Mouse (Mus musculus): ENCODE measurements around the gene Pnisr. TPM values are rescaled to one million over a fixed set of nuclear protein-coding genes. Genes with fewer than 3 reads are reported as not detected.

Pnisr gene
- polyA plus RNA-seq, 1 experiment: 9.8 TPM

DNA sequence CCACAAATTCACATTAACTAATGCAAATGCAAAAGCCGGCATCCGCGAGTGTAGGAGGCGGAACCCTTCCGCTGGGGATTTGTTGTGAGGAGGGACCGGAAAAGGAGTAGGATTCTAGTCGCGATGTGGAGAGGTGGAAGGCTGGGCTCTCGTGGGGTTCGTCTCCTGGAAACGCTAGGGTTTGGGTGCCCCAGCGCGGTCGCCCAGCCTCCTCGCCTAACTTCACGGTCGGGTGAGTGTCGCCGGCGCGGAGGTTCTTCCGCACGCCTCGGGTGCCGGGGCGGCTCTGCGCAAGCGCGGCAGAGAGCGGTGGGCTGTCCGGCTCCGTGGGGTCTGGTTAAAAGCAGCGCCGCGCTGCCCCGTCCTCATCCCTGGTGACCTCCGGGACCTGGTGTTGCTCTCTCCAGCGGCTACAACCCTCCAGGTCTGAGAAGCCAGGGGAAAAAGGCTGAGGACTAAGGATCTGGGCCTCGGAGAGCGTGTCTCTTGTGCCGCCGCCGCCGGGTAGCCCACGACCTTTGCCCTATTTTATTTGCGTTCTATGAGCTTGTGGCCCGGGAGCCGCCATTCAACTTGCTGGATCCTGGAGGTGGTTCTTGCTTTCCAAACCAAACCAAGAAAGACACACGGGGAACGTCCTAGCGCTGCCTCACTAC is 32.3 kb downstream of the Pnisr start, which contains the start of gene Coq3:
TSS of gene Coq3 (plus strand) at position 109 of the 656 bp plus-strand sequence.
- Histone ChIP-seq H3K27me3 (ENCODE audit: control insufficient read depth, insufficient read depth, insufficient read length) (no peaks in the 10 kb centered on the region), H3K4me3 (peak within 1 kb of the TSS; percentile 53), H3K79me2 (ENCODE audit: control insufficient read depth, insufficient read depth) (peaks cover 4% of the 10 kb centered on the region), H3K4me2 (ENCODE audit: low read depth) (peak within 1 kb of the TSS; percentile 75), H3K36me3 (ENCODE audit: control insufficient read depth, insufficient read depth) (peaks cover 17% of the 10 kb centered on the region), H3ac (ENCODE audit: control insufficient read depth, insufficient read length) (peak within 1 kb of the TSS; percentile 67)
- TF ChIP-seq POLR2AphosphoS2 (IDR thresholded peaks at IDR 0.05; ENCODE audit: insufficient read length, low read depth) (peak; percentile 87), TCF3 (IDR thresholded peaks at IDR 0.05; ENCODE audit: insufficient read length, low read depth) (no peak), POLR2A (IDR thresholded peaks at IDR 0.05; ENCODE audit: insufficient read length, low read depth) (peak; percentile 70)

DNA sequence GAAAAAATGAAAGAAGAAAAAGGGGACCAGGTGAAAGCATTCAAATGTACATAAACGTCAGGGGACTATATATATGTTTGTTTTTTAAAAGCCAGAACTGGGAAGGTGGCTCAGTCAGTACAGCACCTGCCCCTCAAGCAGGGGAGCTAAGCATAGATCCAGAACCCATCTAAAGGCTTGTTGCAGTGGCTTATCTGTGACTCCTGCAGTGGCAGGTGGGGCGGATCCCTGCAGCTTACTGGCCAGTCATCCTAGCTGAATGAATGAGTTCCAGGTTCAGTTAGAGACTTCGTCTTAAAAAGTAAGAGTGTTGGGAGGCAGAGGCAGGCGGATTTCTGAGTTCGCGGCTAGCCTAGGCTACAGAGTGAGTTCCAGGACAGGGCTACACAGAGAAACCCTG is 35.4 kb downstream of the Pnisr start:
- Histone ChIP-seq H3K27me3 (ENCODE audit: control insufficient read depth, insufficient read depth, insufficient read length) (no peaks in the 10 kb centered on the region), H3K4me3 (no peak overlapping the region), H3ac (ENCODE audit: control insufficient read depth, insufficient read length) (no peak overlapping the region), H3K4me2 (ENCODE audit: low read depth) (no peak overlapping the region), H3K36me3 (ENCODE audit: control insufficient read depth, insufficient read depth) (no peaks in the 10 kb centered on the region), H3K79me2 (ENCODE audit: control insufficient read depth, insufficient read depth) (peaks cover 4% of the 10 kb centered on the region)
- TF ChIP-seq REST (IDR thresholded peaks at IDR 0.05; ENCODE audit: insufficient read depth, insufficient read length) (no peak), USF1 (IDR thresholded peaks at IDR 0.05; ENCODE audit: low read depth) (no peak), TCF3 (IDR thresholded peaks at IDR 0.05; ENCODE audit: insufficient read length, low read depth) (no peak), E2F4 (IDR thresholded peaks at IDR 0.05; ENCODE audit: insufficient read depth) (no peak), POLR2AphosphoS2 (IDR thresholded peaks at IDR 0.05; ENCODE audit: insufficient read length, low read depth) (no peak), POLR2A (IDR thresholded peaks at IDR 0.05; ENCODE audit: insufficient read length, low read depth) (no peak), TCF12 (IDR thresholded peaks at IDR 0.05; ENCODE audit: insufficient read depth, poor library complexity, severe bottlenecking) (no peak), CEBPB (IDR thresholded peaks at IDR 0.05; ENCODE audit: insufficient read depth, poor library complexity, severe bottlenecking) (no peak), SRF (IDR thresholded peaks at IDR 0.05; ENCODE audit: control insufficient read depth, insufficient read length, low read depth) (no peak), MYOG (IDR thresholded peaks at IDR 0.05; ENCODE audit: control insufficient read depth in 1 of 3, insufficient read depth in 1 of 3, insufficient read length in 2 of 3, low read depth in 2 of 3) (no peak), MYOD1 (IDR thresholded peaks at IDR 0.05; ENCODE audit: control insufficient read depth in 1 of 3, insufficient read length in 2 of 3, low read depth in 2 of 3) (no peak)

DNA sequence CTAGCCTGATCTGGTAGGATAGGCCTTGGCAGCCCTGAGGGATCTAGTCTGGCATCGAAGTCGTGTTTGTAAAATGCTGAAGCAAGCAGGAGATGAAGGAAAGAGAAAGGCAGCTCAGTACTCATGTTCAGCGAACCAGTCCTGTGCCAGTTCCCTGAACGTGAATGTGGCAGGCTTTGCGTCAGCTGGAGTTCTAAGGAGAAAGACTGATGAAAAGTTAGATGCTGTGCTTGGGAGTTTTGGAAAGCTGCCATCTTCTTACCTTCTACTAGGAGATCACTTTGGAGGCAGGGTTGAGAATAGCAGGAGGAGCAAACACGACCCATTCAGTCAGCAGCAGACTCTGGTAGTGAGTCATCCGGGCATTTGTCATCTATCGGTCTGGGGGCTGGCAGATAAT is 38.4 kb downstream of the Pnisr start:
- H3K4me2 ChIP-seq (ENCODE audit: low read depth): no peak overlapping the region
- no peaks in the 10 kb centered on the region for H3K36me3 ChIP-seq (ENCODE audit: control insufficient read depth, insufficient read depth)
- peaks cover 3% of the 10 kb centered on the region for H3K79me2 ChIP-seq (ENCODE audit: control insufficient read depth, insufficient read depth)
- TF ChIP-seq TCF12 (IDR thresholded peaks at IDR 0.05; ENCODE audit: insufficient read depth, poor library complexity, severe bottlenecking): no peak
- H3K4me3 ChIP-seq: no peak overlapping the region
- no peaks in the 10 kb centered on the region for H3K27me3 ChIP-seq (ENCODE audit: control insufficient read depth, insufficient read depth, insufficient read length)
- H3ac ChIP-seq (ENCODE audit: control insufficient read depth, insufficient read length): no peak overlapping the region

Other genes with a start within 250 kb of the Pnisr start
- not detected for gene Prdm13, start 161.6 kb upstream of the Pnisr start, polyA plus RNA-seq (2012; fragmentation: generic; extraction: Trizol)
- gene Ccnc, start 119.9 kb upstream of the Pnisr start, polyA plus RNA-seq (2012; fragmentation: generic; extraction: Trizol): 8.5 TPM
- 3.8 TPM for gene Usp45, start 80.4 kb upstream of the Pnisr start, polyA plus RNA-seq (2012; fragmentation: generic; extraction: Trizol)
- gene Tstd3, start 80.4 kb upstream of the Pnisr start, polyA plus RNA-seq (2012; fragmentation: generic; extraction: Trizol): 7.5 TPM
- gene Coq3, start 32.1 kb downstream of the Pnisr start, polyA plus RNA-seq (2012; fragmentation: generic; extraction: Trizol): 11.1 TPM
- gene Faxc, start 83.7 kb downstream of the Pnisr start, polyA plus RNA-seq (2012; fragmentation: generic; extraction: Trizol): 2.7 TPM

Measured in myocyte (in vitro differentiated cells).